Mouse (Mus musculus) CH12.LX (cell line): ENCODE measurements around the gene Nkapl.

Experiments used
- BHLHE40 ChIP-seq: IDR thresholded peaks from 2 replicates; pipeline ENCODE4 v1.6.1; 2011; ENCODE audit warnings: mild to moderate bottlenecking, low read depth, low read length, improper control_type of control experiment
- CTCF ChIP-seq, 2 experiments: IDR thresholded peaks in 1 of 2; conservative IDR thresholded peaks in 1 of 2; 2 replicates each; pipeline ENCODE4 v1.5.1; 2011 to 2012; ENCODE audit warnings: low read depth in 2 of 2, low read length in 2 of 2, improper control_type of control experiment in 1 of 2, inconsistent platforms in 1 of 2, mild to moderate bottlenecking in 1 of 2, moderate library complexity in 1 of 2
- EP300 ChIP-seq: IDR thresholded peaks from 2 replicates; pipeline ENCODE4 v1.6.1; 2011; ENCODE audit warnings: low read length, improper control_type of control experiment
- GABPA ChIP-seq: IDR thresholded peaks from 2 replicates; pipeline ENCODE4 v1.6.1; 2012; ENCODE audit warnings: low read depth, low read length, improper control_type of control experiment, inconsistent platforms; ENCODE audit not compliant: insufficient replicate concordance
- IRF4 ChIP-seq: IDR thresholded peaks from 2 replicates; pipeline ENCODE4 v1.6.1; 2014; ENCODE audit warnings: low read depth, mild to moderate bottlenecking, inconsistent platforms, low read length, improper control_type of control experiment
- KAT2A ChIP-seq: IDR thresholded peaks from 2 replicates; pipeline ENCODE4 v1.6.1; 2012; ENCODE audit warnings: low read length, improper control_type of control experiment, inconsistent platforms; ENCODE audit not compliant: insufficient replicate concordance
- TBP ChIP-seq: conservative IDR thresholded peaks from 2 replicates; pipeline ENCODE4 v1.6.1; 2011; ENCODE audit warnings: low read depth, low read length, improper control_type of control experiment
- ZNF384 ChIP-seq: IDR thresholded peaks from 2 replicates; pipeline ENCODE4 v1.6.1; 2012; ENCODE audit warnings: low read depth, low read length, improper control_type of control experiment, inconsistent platforms

DNA sequence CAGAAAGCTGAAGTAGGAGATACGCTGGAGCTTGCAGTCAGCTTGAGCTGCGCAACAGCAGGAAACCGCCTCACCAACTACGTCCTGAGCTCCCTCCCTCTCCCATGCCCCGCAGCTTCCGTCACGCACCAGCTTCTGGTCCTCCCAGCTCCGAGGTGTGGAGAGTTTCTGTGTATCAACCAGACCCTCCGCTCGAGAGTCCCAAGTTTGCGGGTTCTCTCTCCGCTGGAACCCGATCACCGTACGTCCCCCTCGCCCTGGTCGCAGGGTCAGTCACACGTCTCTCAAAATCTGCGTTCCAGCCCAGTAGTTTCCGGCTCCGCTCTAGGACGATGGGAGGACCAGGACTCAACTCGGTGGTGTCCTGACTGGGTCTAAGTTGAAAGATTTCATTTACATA lies 14.9 kb downstream of the Nkapl start, which contains the start of gene Zscan26:
- TF ChIP-seq CTCF (conservative IDR thresholded peaks at IDR 0.05 in 1 of 2, IDR thresholded peaks at IDR 0.05 in 1 of 2; ENCODE audit: low read depth in 2 of 2, low read length in 2 of 2) (no peak), GABPA (peak; percentile 39; the same call in 1 of the 2 replicates), TBP (peak; percentile 83), EP300 (no peak), BHLHE40 (no peak), IRF4 (peak; percentile 44; the same call in 1 of the 2 replicates), KAT2A (peak; percentile 70; the same call in 1 of the 2 replicates), ZNF384 (no peak)
